Mouse (Mus musculus): ENCODE data around the gene Card9.

Card9 gene

DNA sequence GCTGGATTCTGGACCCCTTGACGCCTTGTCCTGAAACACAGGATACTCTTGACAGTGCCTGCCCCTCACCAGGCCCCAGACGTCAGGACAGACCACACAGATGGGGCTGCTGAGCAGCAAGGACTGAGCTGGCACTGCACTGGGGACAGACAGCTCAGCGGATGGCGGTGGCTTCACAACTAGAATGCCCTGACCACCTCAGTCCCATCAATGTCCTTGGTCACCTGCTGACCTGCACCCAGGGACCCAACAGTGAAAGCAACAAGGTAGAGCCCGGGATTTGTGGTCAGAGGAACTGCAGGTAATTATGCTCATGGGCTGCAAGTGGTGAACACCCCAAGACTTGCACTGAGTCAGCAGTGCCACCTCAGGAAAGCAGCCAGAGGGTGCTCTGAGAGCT, 2.3 kb upstream of the Card9 start:
- DNase-seq (ENCODE audit: low read depth, low spot score), result no peak

- peak; percentile 72 for DNase-seq (ENCODE audit: low read depth, low spot score)
Measured at GRCm38 (mm10) chr2:26359983-26360382, 735 bp downstream of the Card9 start.

GRCm38 (mm10) chr2:26358667-26359320, 1.9 kb downstream of the Card9 start:
- no peak for DNase-seq (ENCODE audit: low read depth, low spot score)

DNA sequence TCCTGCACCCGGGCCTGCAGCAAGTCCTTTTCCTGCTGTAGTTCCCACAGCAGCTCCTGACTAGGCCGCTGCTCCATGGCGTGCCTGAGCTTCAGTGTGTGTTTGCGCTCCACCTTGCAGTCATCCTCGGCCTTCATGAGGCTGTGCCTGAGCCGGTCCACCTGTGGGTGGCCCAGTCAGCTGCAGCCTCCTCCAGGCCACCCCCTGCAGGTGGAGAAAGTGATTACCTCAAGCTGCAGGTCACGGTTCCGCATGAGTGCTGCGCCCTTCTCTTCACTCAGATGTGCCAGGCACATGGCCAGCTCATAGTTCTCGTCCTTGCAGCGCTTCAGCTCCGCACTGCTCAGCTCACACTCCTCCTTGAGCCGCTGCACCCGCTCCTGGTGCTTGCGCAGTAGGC, 3.2 kb downstream of the Card9 start:
- no peak for DNase-seq (ENCODE audit: low read depth, low spot score)

- DNase-seq (ENCODE audit: low read depth, low spot score), result no peak
Measured at GRCm38 (mm10) chr2:26356678-26357077, 4.0 kb downstream of the Card9 start.

DNA sequence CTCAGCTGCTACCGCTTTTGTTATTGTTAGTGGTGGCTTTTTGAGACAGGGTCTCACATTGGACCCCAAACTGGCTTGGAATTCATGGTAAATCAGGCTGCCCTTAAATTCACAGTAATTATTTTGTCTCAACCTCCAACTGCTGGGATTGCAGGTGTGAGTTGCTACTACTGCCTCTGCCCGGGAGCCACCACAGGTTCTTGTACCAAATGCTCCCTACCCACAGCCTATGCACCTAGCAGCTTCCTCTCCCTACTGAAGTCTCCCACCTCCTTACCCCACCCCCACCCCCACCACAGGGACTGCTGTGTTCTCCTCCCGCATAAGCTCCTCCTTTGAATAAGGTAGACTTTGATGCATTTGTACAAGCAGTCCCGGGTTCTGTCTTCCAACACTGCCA, 4.5 kb downstream of the Card9 start:
- no peak for DNase-seq (ENCODE audit: low read depth, low spot score)

DNA sequence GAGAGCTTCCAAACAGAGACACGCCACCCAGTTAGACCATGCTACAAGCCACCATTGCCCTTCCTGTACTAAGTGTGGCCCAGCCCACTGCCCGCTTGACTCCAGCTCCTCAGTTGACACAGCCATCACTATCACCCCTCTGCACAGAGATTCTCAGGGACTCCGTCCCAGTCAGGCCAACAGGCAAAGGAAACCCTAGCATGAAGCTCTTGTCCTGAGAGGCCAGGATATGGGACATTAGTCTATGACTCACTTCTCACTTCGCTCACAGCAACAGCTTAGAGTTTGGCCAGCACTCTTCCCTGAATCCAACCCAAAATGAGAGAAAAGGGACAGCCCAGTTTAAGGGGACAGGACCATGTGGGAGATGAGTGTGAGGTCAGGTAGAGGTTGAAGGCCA, 6.3 kb downstream of the Card9 start:
- DNase-seq (ENCODE audit: low read depth, low spot score), result no peak

DNA sequence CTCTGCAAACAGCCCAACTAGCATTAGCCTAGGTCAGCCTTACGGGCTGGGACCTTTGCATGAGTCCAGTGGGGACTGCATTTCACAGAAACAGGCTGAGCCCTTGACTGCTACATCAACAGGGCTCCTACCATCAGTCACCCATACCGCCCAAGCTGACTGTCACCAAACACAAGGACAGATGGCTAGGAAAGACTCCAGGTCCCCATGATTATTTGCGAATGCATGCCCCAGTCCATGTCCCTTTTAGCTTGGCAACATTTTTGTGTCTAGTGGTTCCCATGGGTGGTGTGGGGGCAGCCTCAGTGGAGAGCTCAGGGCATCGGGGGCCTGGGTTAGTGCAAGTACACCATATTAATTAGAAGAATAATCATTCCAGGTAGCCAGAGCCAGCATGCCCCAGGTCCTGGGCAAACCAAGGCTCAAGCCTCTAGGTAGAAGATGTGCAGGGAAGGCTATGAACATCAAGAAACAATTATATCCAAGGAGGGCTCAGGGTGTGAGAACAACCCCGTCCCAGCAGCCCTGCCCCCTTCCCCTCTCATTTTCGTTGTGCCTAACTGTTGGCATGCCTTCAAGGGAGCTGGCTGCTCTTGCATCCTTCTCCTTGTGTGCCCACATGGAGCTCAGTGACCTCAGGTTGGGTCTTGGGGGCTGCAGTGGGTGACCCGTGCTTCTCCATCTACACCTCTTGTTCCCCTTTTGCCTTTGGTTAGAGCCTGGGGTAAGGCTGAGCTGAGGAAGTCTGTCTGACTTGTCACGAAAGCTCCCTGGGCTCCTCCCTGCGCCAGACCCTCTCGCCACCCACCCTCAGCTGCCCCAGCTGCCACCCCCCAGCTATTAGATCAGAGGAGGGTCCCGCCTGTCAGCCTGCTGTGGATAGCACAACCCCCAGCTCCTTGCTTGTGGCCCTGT, 7.4 kb downstream of the Card9 start:
- no peak for DNase-seq (ENCODE audit: low read depth, low spot score)

GRCm38 (mm10) chr2:26352291-26352910, 8.3 kb downstream of the Card9 start:
- DNase-seq (ENCODE audit: low read depth, low spot score), result no peak

- peak; percentile 86 for DNase-seq (ENCODE audit: low read depth, low spot score)
Measured at GRCm38 (mm10) chr2:26351358-26352290, 9.1 kb downstream of the Card9 start, which contains the start of gene Dnlz. Gene Dnlz, minus strand, starts transcription at chr2:26352110.

GRCm38 (mm10) chr2:26348241-26348640, 12.5 kb downstream of the Card9 start:
- DNase-seq (ENCODE audit: low read depth, low spot score), result no peak

GRCm38 (mm10) chr2:26342609-26343490, 17.9 kb downstream of the Card9 start:
- no peak for DNase-seq (ENCODE audit: low read depth, low spot score)

DNA sequence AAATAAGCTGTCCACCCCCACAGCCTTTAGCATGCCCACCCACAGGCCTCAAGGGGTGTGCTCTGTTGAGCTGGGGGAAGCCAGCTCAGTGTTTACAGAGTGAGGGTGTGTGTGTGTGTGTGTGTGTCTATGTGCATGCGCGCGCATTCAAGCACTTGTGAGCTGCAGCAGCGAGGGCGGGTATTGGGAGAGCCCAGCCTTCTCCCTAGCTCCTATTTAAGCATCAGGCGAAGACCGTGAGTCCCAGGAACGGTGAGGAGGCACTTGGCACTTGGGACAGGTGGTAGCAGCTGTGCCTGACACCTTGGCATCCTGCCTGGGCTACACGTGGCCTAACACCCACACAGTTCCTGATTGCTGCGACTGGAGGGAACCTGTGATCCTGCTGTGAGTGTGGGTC, 18.7 kb downstream of the Card9 start:
- peak; percentile 66 for DNase-seq (ENCODE audit: low read depth, low spot score)

DNA sequence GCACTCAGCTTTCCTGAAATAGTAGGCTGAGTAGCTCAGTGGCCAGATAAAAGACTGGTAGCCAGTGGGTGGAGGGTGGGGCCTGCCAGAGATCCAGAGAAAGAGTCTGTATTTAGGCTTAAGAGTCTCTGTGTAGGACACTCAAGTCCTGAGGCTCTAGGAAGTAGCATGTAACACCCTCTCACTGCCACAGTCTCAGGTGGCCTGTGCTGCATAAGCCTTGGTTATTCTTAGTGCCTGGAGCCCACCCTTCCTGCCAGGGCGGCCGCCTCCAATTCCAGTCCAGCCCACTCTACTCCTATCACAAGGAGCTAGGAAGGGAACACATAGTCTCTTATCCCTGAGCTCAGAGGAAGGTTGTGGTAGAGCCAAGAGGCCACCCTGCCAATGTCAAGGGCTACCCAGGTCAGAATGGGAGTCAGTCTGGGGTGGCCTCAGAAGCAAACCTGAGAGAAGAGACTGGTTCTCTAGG, 19.2 kb downstream of the Card9 start:
- no peak for DNase-seq (ENCODE audit: low read depth, low spot score)

- no peak for DNase-seq (ENCODE audit: low read depth, low spot score)
Measured at GRCm38 (mm10) chr2:26339204-26339551, 21.5 kb downstream of the Card9 start.

GRCm38 (mm10) chr2:26338302-26339203, 22.2 kb downstream of the Card9 start:
- no peak for DNase-seq (ENCODE audit: low read depth, low spot score)

DNA sequence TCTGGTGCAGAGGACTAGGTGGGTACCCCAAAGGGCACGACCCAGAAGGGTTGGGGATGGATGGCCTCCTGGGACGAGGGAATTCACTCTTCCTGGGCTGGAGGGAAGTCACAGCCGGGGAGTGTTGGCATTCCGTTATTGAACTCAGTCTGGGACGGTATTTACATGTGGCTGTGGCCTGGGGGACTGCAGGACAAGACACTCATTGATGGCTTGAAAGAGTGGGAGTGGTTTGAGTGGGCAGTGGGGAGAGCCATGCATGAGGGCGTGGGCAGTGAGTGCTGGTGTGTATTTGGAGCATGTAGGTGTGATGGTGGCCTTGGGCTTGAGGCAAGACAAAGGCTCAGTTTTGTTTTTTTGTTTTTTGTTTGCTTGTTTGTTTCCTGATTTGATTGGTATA, 30.0 kb downstream of the Card9 start:
- no peak for DNase-seq (ENCODE audit: low read depth, low spot score)

GRCm38 (mm10) chr2:26330056-26330468, 30.7 kb downstream of the Card9 start:
- no peak for DNase-seq (ENCODE audit: low read depth, low spot score)

DNA sequence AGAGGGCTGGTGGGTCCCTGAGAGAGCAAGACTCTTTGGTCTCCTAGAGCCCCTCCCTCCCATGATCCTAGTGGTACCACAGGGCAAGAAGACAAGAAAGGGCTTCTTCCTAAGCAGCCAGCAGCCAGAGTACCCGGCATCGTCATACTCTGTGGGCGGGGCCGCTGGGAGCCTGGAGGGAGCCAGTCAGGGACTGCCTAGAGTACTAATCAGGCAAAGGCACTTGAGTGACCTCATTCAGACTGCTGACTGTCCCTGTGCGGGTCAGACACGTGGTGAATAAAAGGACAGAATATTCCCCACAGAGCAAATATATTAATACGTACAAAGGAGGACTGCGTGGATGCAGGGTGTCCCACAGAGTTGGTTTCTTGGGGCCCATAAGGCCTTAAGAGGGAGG, 31.3 kb downstream of the Card9 start:
- no peak for DNase-seq (ENCODE audit: low read depth, low spot score)
